Mouse (Mus musculus) MEL (cell line): Measurements from ENCODE around the gene 4430402I18Rik. TPM values are rescaled to one million over a fixed set of nuclear protein-coding genes. Genes with fewer than 3 reads are reported as not detected.

Experiments
- DNase-seq: peaks from one replicate; pipeline ENCODE4 v3.0.0; 2011; ENCODE audit warnings: low read depth, low spot score
- H3K27ac ChIP-seq: 2 replicates; pipeline ENCODE4 v1.5.1; 2012; ENCODE audit warnings: low read depth, mild to moderate bottlenecking, control low read depth, low read length, moderate library complexity; ENCODE audit not compliant: control insufficient read depth
- H3K27me3 ChIP-seq, 2 experiments: fragments of 150-350 bp in 1 of 2; sonication (generic) in 1 of 2; 2 replicates each; pipeline ENCODE4 v1.6.1; 2012; ENCODE audit warnings: low read length in 2 of 2, mild to moderate bottlenecking in 2 of 2, improper control_type of control experiment in 1 of 2, moderate library complexity in 1 of 2; ENCODE audit not compliant: insufficient read depth in 2 of 2, control insufficient read depth in 1 of 2
- H3K36me3 ChIP-seq, 2 experiments: 2 replicates each; pipeline ENCODE4 v1.6.1; 2012 to 2014; ENCODE audit warnings: low read length in 2 of 2, improper control_type of control experiment in 1 of 2, inconsistent platforms in 1 of 2, mild to moderate bottlenecking in 1 of 2; ENCODE audit not compliant: insufficient read depth in 2 of 2, control insufficient read depth in 1 of 2
- H3K4me1 ChIP-seq, 2 experiments: fragments of 150-350 bp in 1 of 2; sonication (generic) in 1 of 2; 2 replicates each; pipeline ENCODE4 v1.6.1; 2012; ENCODE audit warnings: low read length in 2 of 2, improper control_type of control experiment in 1 of 2, mild to moderate bottlenecking in 1 of 2; ENCODE audit not compliant: insufficient read depth in 2 of 2, control insufficient read depth in 1 of 2
- H3K4me3 ChIP-seq, 2 experiments: fragments of 150-350 bp in 1 of 2; sonication (generic) in 1 of 2; 2 replicates each; pipeline ENCODE4 v1.5.1; 2012; ENCODE audit warnings: low read depth in 2 of 2, low read length in 2 of 2, mild to moderate bottlenecking in 2 of 2, moderate library complexity in 2 of 2, control low read depth in 1 of 2, improper control_type of control experiment in 1 of 2; ENCODE audit not compliant: control insufficient read depth in 1 of 2, insufficient read depth in 1 of 2
- H3K79me2 ChIP-seq: 2 replicates; pipeline ENCODE4 v1.6.1; 2012; ENCODE audit warnings: mild to moderate bottlenecking, low read length, moderate library complexity; ENCODE audit not compliant: control insufficient read depth, poor library complexity, insufficient read depth
- H3K9ac ChIP-seq: 2 replicates; pipeline ENCODE4 v1.6.1; 2012; ENCODE audit warnings: low read depth, mild to moderate bottlenecking, control low read depth, low read length, moderate library complexity; ENCODE audit not compliant: control insufficient read depth, poor library complexity, severe bottlenecking
- H3K9me3 ChIP-seq: fragments of 150-350 bp; sonication (generic); replicated peaks from 2 replicates; pipeline ENCODE4 v1.6.1; 2012; ENCODE audit warnings: mild to moderate bottlenecking, low read length, improper control_type of control experiment, moderate library complexity; ENCODE audit not compliant: insufficient read depth
- ELF1 ChIP-seq: IDR thresholded peaks from 2 replicates; pipeline ENCODE4 v1.6.1; 2014; ENCODE audit warnings: low read depth, mild to moderate bottlenecking, inconsistent platforms, low read length, improper control_type of control experiment, moderate library complexity
- EP300 ChIP-seq, 2 experiments: IDR thresholded peaks; 2 replicates each; pipeline ENCODE4 v1.6.1; 2011; ENCODE audit warnings: improper control_type of control experiment in 2 of 2, low read length in 2 of 2, low read depth in 1 of 2, mild to moderate bottlenecking in 1 of 2
- GATA1 ChIP-seq: IDR thresholded peaks from 2 replicates; pipeline ENCODE4 v1.6.1; 2011; ENCODE audit warnings: low read depth, low read length, improper control_type of control experiment
- HCFC1 ChIP-seq: IDR thresholded peaks from 2 replicates; pipeline ENCODE4 v1.6.1; 2012; ENCODE audit warnings: low read depth, mild to moderate bottlenecking, inconsistent platforms, low read length, improper control_type of control experiment, moderate library complexity
- KAT2A ChIP-seq: conservative IDR thresholded peaks from 2 replicates; pipeline ENCODE4 v1.6.1; 2012; ENCODE audit warnings: low read depth, low read length, improper control_type of control experiment, inconsistent platforms
- MAX ChIP-seq: IDR thresholded peaks from 2 replicates; pipeline ENCODE4 v1.6.1; 2011; ENCODE audit warnings: low read length, improper control_type of control experiment
- MXI1 ChIP-seq: IDR thresholded peaks from 2 replicates; pipeline ENCODE4 v1.6.1; 2011; ENCODE audit warnings: mild to moderate bottlenecking, low read depth, low read length, improper control_type of control experiment
- NELFE ChIP-seq: IDR thresholded peaks from 2 replicates; pipeline ENCODE4 v1.6.1; 2011; ENCODE audit warnings: low read depth, low read length, improper control_type of control experiment
- NRF1 ChIP-seq: IDR thresholded peaks from 2 replicates; pipeline ENCODE4 v1.6.1; 2014; ENCODE audit warnings: low read depth, mild to moderate bottlenecking, inconsistent platforms, low read length, improper control_type of control experiment, moderate library complexity; ENCODE audit not compliant: poor library complexity, insufficient read depth, severe bottlenecking
- POLR2A ChIP-seq, 2 experiments: IDR thresholded peaks; 2 replicates each; pipeline ENCODE4 v1.6.1; 2011 to 2012; ENCODE audit warnings: low read length in 2 of 2, mild to moderate bottlenecking in 2 of 2, control low read depth in 1 of 2, improper control_type of control experiment in 1 of 2, low read depth in 1 of 2, moderate library complexity in 1 of 2; ENCODE audit not compliant: control insufficient read depth in 1 of 2, insufficient read depth in 1 of 2, poor library complexity in 1 of 2
- POLR2AphosphoS5 ChIP-seq: IDR thresholded peaks from 2 replicates; pipeline ENCODE4 v1.6.1; 2012; ENCODE audit warnings: low read depth, borderline replicate concordance, mild to moderate bottlenecking, inconsistent platforms, low read length, moderate library complexity, mixed read lengths
- RAD21 ChIP-seq: IDR thresholded peaks from 2 replicates; pipeline ENCODE4 v1.6.1; 2011; ENCODE audit warnings: mild to moderate bottlenecking, low read depth, low read length, improper control_type of control experiment
- RCOR1 ChIP-seq: IDR thresholded peaks from 2 replicates; pipeline ENCODE4 v1.6.1; 2012; ENCODE audit warnings: low read depth, mild to moderate bottlenecking, inconsistent platforms, low read length, improper control_type of control experiment
- SMC3 ChIP-seq: IDR thresholded peaks from 2 replicates; pipeline ENCODE4 v1.6.1; 2011; ENCODE audit warnings: low read depth, low read length, improper control_type of control experiment
- TBP ChIP-seq: IDR thresholded peaks from 2 replicates; pipeline ENCODE4 v1.8.0; 2011; ENCODE audit warnings: low read depth, low read length, improper control_type of control experiment
- UBTF ChIP-seq: IDR thresholded peaks from 2 replicates; pipeline ENCODE4 v1.6.1; 2012; ENCODE audit warnings: low read depth, mild to moderate bottlenecking, inconsistent platforms, low read length, improper control_type of control experiment, moderate library complexity, borderline replicate concordance; ENCODE audit not compliant: insufficient read depth
- USF2 ChIP-seq, 2 experiments: IDR thresholded peaks; 2 replicates each; pipeline ENCODE4 v1.6.1; 2011 to 2012; ENCODE audit warnings: improper control_type of control experiment in 2 of 2, low read length in 2 of 2, borderline replicate concordance in 1 of 2, inconsistent platforms in 1 of 2, low read depth in 1 of 2, mild to moderate bottlenecking in 1 of 2; ENCODE audit not compliant: insufficient read depth in 1 of 2
- ZKSCAN1 ChIP-seq: IDR thresholded peaks from 2 replicates; pipeline ENCODE4 v1.6.1; 2012; ENCODE audit warnings: low read depth, mild to moderate bottlenecking, inconsistent platforms, low read length, improper control_type of control experiment, moderate library complexity
- ZMIZ1 ChIP-seq: IDR thresholded peaks from 2 replicates; pipeline ENCODE4 v1.6.1; 2012; ENCODE audit warnings: low read depth, mild to moderate bottlenecking, inconsistent platforms, low read length, improper control_type of control experiment, moderate library complexity
- ZNF384 ChIP-seq: IDR thresholded peaks from 2 replicates; pipeline ENCODE4 v1.6.1; 2012; ENCODE audit warnings: low read depth, mild to moderate bottlenecking, inconsistent platforms, low read length, improper control_type of control experiment
- polyA plus RNA-seq, 2 experiments: library from polyadenylated mRNA; stranded (reverse) in 1 of 2; unstranded in 1 of 2; fragments of >175 nt in 1 of 2; fragments of >200 nt in 1 of 2; gene quantifications; 2 replicates each; pipeline versions ENCODE4 v1.2.1 to v1.2.4; 2012; ENCODE audit warnings: low replicate concordance in 2 of 2, low read depth in 1 of 2; ENCODE audit not compliant: insufficient read length in 2 of 2, insufficient read depth in 1 of 2, missing spikeins in 1 of 2
- total RNA-seq: library from RNA; depleted of rRNA; stranded (reverse); fragments of 300-350 nt; gene quantifications from 2 replicates; pipeline ENCODE4 v1.2.3, GENCODE M21; 2012

The 4430402I18Rik gene
- total and polyA plus RNA-seq, 3 experiments = not detected

GRCm38 (mm10) chr19:28990194-28990589 is 22.6 kb upstream of the 4430402I18Rik start, which contains the start of gene Cdc37l1 (continued):
- TF ChIP-seq ZMIZ1 (peak; percentile 80), ZKSCAN1 (no peak)

DNA sequence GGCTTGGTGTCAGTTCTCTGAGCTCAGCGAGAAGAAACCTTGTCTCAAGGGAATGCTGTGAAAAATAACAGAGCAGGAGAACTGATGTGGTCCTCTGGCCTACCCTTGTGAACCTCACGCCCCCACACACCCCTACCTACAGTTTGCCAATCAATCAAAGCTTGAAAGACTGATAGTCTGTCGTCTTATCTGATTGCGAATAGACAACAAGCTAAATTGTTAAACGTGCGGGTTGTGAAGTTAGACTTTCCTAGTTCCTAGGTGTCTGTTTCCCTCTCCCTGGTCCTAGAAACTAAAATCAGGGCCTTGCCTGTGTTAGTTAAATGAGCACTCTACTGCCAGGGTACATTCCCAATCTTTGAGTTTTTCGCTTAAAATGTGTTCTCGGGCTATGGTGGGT is 21.9 kb upstream of the 4430402I18Rik start:
- Histone ChIP-seq H3K4me1 (peaks cover 4 to 17% of the 10 kb centered on the region in 2 experiments), H3K9me3 (no peaks in the 10 kb centered on the region), H3K9ac (peak overlapping the region; percentile 85), H3K79me2 (peaks cover 22% of the 10 kb centered on the region), H3K27ac (no peak overlapping the region; the same call in 1 of the 2 replicates), H3K4me3 (peak overlapping the region; percentile 69 to 96), H3K27me3 (peaks cover 0 to 3% of the 10 kb centered on the region in 2 experiments; a peak in 2 of 4 replicates), H3K36me3 (peaks cover 5 to 13% of the 10 kb centered on the region in 2 experiments)
- TF ChIP-seq GATA1 (peak; percentile 74), EP300 (IDR thresholded peaks at IDR 0.05; ENCODE audit: low read depth in 1 of 2, low read length in 2 of 2) (no peak)
- DNase-seq = no peak

GRCm38 (mm10) chr19:28982617-28983016 is 15.0 kb upstream of the 4430402I18Rik start:
- H3K79me2 ChIP-seq = no peaks in the 10 kb centered on the region
- no peaks in the 10 kb centered on the region for H3K36me3 ChIP-seq
- H3K27me3 ChIP-seq = peaks cover 1 to 11% of the 10 kb centered on the region in 2 experiments
- DNase-seq = no peak
- H3K4me1 ChIP-seq = no peaks in the 10 kb centered on the region
- no peak overlapping the region for H3K27ac ChIP-seq
- TF ChIP-seq NRF1 (no peak), RCOR1 (no peak), USF2 (IDR thresholded peaks at IDR 0.05; ENCODE audit: borderline replicate concordance in 1 of 2, insufficient read depth in 1 of 2, low read depth in 1 of 2, low read length in 2 of 2) (no peak), ZNF384 (no peak), UBTF (no peak), TBP (no peak), GATA1 (no peak), NELFE (no peak), MAX (no peak), POLR2AphosphoS5 (no peak), HCFC1 (no peak), RAD21 (no peak), ELF1 (no peak), EP300 (IDR thresholded peaks at IDR 0.05; ENCODE audit: low read depth in 1 of 2, low read length in 2 of 2) (no peak), KAT2A (no peak), MXI1 (no peak), SMC3 (no peak), POLR2A (IDR thresholded peaks at IDR 0.05; ENCODE audit: control insufficient read depth in 1 of 2, insufficient read depth in 1 of 2, low read depth in 1 of 2, low read length in 2 of 2, poor library complexity in 1 of 2) (no peak)
- no peak overlapping the region for H3K4me3 ChIP-seq
- H3K9ac ChIP-seq = no peak overlapping the region
- no peaks in the 10 kb centered on the region for H3K9me3 ChIP-seq
